Mouse (Mus musculus) limb, embryonic 10.5 days (tissue): ENCODE results near the gene Trmt11. TPM values are rescaled to one million over a fixed set of nuclear protein-coding genes. Genes with fewer than 3 reads are reported as not detected.

Experiments used
- polyA plus RNA-seq: library from polyadenylated mRNA; unstranded; fragments of >200 nt; fragmentation: Nextera tagmentation; extraction: Ambion mirVana; gene quantifications from 2 replicates; pipeline ENCODE4 v1.2.1, GENCODE M21; 2016

Trmt11 gene
- polyA plus RNA-seq, 1 experiment from 2014 or later: 32.6 TPM

Other genes starting within 250 kb of the Trmt11 start
- gene Hint3, start 28.9 kb upstream of the Trmt11 start, polyA plus RNA-seq: 14.6 and 15.2 TPM in 2 replicates
- gene Ncoa7, start 202.6 kb upstream of the Trmt11 start, polyA plus RNA-seq: 6.2 and 8.2 TPM in 2 replicates
- gene Hey2, start 242.1 kb upstream of the Trmt11 start, polyA plus RNA-seq: 1.1 and 1.8 TPM in 2 replicates